Mouse (Mus musculus) E14TG2a.4 (cell line): Measurements from ENCODE around the gene Bglap3.

ENCODE experiments used
- CTCF ChIP-seq: conservative IDR thresholded peaks from 2 replicates; pipeline ENCODE4 v1.5.1; 2014; ENCODE audit warnings: low read length
- POU5F1 ChIP-seq: IDR thresholded peaks from 2 replicates; pipeline ENCODE4 v1.6.1; 2014; ENCODE audit warnings: low read length, borderline replicate concordance

- TF ChIP-seq POU5F1 = no peak
- TF ChIP-seq CTCF = no peak
These were observed 37.0 kb downstream of the Bglap3 start for GRCm38 (mm10) chr3:88335436-88336053.
